Mouse (Mus musculus) left cerebral cortex, adult 11 months (tissue): ENCODE results near the gene Gm49661.

Source experiments
- DNase-seq: peaks from one replicate; pipeline ENCODE4 v3.0.0; 2022; ENCODE audit warnings: low spot score

The Gm49661 gene

GRCm38 (mm10) chr8:84934860-84935259, 34.4 kb downstream of the Gm49661 start:
- DNase-seq: no peak

- DNase-seq: no peak
Measured at GRCm38 (mm10) chr8:84933767-84934559, 35.3 kb downstream of the Gm49661 start.

DNA sequence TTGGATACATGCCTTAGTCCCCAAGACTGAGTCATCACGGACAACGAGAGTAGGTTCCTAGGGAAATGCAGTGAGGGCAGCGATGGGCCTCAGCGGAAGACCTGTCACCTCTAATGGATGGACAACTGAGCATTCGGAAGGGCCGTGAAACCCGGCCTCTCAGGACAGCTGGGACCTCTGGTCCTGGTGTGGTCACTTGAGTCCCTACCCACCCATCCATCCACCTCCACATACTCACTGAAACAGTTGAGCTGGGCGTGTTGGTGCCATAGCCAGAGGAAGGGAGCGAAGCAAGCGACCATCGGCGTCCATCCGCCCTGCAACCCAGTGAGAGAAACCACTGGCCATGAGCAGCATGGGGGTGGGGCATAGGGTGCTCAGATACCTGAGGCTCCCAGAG, 38.7 kb downstream of the Gm49661 start:
- DNase-seq: no peak

GRCm38 (mm10) chr8:84928456-84929306, 40.6 kb downstream of the Gm49661 start:
- no peak for DNase-seq

GRCm38 (mm10) chr8:84927513-84927912, 41.7 kb downstream of the Gm49661 start:
- DNase-seq: no peak

DNA sequence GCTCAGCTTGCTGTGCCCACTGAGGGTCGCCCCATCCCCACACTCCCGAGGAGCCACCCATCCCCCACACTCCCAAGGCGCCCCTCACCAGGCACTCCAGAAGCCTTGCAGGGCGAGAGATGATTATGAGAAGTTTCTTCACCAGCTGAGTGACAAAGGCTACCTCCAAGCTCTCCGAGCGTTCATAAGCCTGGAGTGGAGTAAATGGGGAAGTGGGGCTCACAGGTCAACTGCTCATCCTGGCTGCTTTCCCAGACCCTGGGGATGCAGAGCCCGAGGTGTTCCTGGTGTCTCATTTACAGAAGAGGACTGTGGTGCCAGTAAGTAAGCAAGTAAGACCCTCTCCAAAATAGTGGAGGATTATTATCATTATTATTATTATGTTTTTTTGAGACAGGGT, 43.7 kb downstream of the Gm49661 start:
- no peak for DNase-seq

- DNase-seq: no peak
Measured at GRCm38 (mm10) chr8:84921596-84921995, 47.6 kb downstream of the Gm49661 start.

GRCm38 (mm10) chr8:84918646-84919045, 50.6 kb downstream of the Gm49661 start:
- no peak for DNase-seq

DNA sequence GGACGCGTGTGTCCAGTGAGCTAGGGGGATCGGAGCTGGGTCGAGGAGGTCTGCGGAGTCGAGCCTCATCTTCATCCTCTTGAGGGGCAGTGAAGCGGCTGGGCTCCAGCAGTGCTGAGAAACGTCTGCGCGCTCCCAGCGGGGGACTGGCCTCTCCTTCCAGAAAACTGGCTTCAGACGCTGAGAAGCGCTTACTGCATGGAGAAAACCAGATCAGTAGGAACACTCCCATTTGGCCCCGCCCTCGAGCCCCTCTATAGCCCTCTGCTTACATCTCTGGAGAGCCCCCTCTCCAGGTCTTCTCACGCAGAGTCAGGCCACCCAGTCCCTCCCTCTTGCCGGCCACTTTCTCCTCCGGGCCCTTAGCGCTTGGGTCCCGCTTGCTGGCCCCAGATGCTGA, 51.5 kb downstream of the Gm49661 start:
- no peak for DNase-seq
